Mouse (Mus musculus) bone marrow, adult 2 months (tissue): ENCODE measurements around the gene Sf3b3. TPM values are rescaled to one million over a fixed set of nuclear protein-coding genes. Genes with fewer than 3 reads are reported as not detected.

Experiments
- H3K27ac ChIP-seq: fragments of 200-500 bp; 2 replicates; pipeline ENCODE4 v1.5.1; 2012; ENCODE audit warnings: low read depth, mild to moderate bottlenecking, control low read depth, inconsistent platforms, low read length; ENCODE audit not compliant: control insufficient read depth, poor library complexity, insufficient read depth
- H3K4me1 ChIP-seq: fragments of 200-500 bp; 2 replicates; pipeline ENCODE4 v1.6.1; 2011; ENCODE audit warnings: low read length; ENCODE audit not compliant: control insufficient read depth, insufficient read depth
- H3K4me3 ChIP-seq: fragments of 200-500 bp; replicated peaks from 2 replicates; pipeline ENCODE3; 2011; ENCODE audit warnings: mild to moderate bottlenecking, low read depth, low read length, control low read depth; ENCODE audit not compliant: control insufficient read depth
- CTCF ChIP-seq: fragments of 200-500 bp; IDR thresholded peaks from 2 replicates; pipeline ENCODE4 v1.5.1; 2011; ENCODE audit warnings: low read length, control low read depth; ENCODE audit not compliant: control insufficient read depth, insufficient read depth
- POLR2A ChIP-seq: fragments of 200-500 bp; IDR thresholded peaks from 2 replicates; pipeline ENCODE4 v1.6.1; 2011; ENCODE audit warnings: low read depth, mild to moderate bottlenecking, control low read depth, low read length, borderline replicate concordance; ENCODE audit not compliant: control insufficient read depth
- WGBS: fragments of 180-500 bp; shearing (Covaris S2); methylation state at CpG from one replicate; pipeline ENCODE4 v1.1.7; 2018; 5-methylcytosine and 5-hydroxymethylcytosine counted together
- polyA plus RNA-seq: library from polyadenylated mRNA; stranded (reverse); fragments of >200 nt; gene quantifications from 2 replicates; pipeline ENCODE4 v1.2.4, GENCODE M21; 2011; ENCODE audit warnings: low replicate concordance; ENCODE audit not compliant: missing spikeins, insufficient read depth, insufficient read length

Gene Sf3b3
- polyA plus RNA-seq, 1 experiment, result 56.3 TPM

DNA sequence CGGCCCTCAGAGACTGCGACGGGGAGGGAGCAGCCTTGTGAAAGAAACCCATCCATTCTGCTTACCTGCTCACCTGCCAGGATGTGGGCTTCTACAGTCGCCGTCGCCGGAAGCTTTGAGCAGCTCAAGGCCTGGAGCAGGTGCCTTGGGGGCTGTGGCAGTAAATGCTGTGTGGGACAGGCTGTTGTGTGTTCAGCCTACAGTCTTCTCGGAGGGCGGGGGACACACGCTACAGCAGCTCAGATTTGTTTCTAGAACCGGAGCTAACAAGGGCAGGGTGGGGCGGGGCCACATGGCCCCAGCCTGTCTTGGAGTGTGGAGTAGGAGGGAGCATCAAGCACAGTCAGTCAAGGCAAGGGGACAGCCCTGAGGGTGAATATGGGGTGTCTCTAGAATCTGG, 40.9 kb downstream of the Sf3b3 start, which contains the start of gene Il34:
Gene Il34, minus strand, starts transcription at position 256 of the 400 bp plus-strand sequence.
- H3K4me3 ChIP-seq, result no peak within 1 kb of the TSS
- H3K4me1 ChIP-seq, result no peaks in the 10 kb centered on the region
- TF ChIP-seq POLR2A, result no peak
- TF ChIP-seq CTCF, result no peak
- no peak within 1 kb of the TSS for H3K27ac ChIP-seq
- 43% methylated on average over 12 of the region's 12 CpGs for WGBS

DNA sequence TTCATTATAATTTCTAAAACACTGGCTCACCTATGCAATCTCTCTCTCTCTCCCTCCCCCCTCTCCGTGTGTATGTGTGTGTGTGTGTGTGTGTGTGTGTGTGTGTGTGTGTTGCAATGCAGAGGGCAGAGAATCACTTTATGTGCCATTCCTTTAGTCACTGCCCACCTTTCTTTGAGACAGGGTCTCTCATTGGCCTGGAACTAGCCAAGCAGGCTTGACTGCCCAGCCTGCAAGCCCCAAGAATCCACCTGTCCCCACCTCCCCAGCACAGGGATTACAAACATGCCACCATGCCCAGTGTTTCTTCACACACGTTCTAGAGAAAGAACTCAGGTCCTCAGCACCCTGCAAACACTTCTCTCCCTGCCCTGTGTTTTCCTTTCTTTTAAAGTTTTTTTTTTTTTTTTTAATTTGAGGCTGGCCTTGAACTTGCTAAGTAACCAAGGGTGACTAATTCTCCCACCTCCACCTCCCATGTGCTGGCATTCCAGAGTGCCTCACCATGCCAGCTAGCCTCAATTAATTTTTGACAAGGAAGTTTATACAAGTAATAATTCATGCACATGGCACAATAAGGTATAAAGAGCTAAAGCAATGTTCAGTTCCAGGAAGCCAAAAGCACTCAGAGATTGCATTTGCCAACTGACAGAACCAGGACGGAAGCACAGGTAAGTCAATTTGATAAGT, 41.6 kb downstream of the Sf3b3 start:
- Histone ChIP-seq H3K27ac (no peak overlapping the region), H3K4me3 (no peak overlapping the region), H3K4me1 (no peaks in the 10 kb centered on the region)
- 48% methylated on average over 3 of the region's 3 CpGs for WGBS
- TF ChIP-seq CTCF, result no peak

DNA sequence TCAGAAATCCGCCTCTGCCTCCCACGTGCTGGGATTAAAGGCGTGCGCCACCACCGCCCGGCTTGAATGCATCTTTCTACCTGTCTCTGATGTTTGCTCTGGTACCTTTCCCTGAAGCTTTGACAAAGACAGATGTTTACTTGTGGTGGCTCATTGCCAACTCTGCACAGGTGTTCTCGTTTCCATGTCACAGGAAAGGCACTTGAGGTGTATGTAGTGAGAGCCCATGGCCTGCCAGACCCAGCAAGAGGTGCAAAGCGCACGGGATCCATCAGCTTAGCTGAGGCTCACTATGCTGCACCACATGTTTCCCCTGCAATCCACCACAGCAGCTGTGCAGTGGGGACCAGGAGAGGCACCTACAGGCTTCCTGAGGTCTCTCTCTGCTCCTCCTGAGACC, 42.7 kb downstream of the Sf3b3 start:
- no peak for TF ChIP-seq CTCF
- no peak for TF ChIP-seq POLR2A
- H3K4me1 ChIP-seq, result no peaks in the 10 kb centered on the region
- WGBS, result 79% methylated on average over 9 of the region's 9 CpGs
- H3K27ac ChIP-seq, result no peak overlapping the region
- H3K4me3 ChIP-seq, result no peak overlapping the region

DNA sequence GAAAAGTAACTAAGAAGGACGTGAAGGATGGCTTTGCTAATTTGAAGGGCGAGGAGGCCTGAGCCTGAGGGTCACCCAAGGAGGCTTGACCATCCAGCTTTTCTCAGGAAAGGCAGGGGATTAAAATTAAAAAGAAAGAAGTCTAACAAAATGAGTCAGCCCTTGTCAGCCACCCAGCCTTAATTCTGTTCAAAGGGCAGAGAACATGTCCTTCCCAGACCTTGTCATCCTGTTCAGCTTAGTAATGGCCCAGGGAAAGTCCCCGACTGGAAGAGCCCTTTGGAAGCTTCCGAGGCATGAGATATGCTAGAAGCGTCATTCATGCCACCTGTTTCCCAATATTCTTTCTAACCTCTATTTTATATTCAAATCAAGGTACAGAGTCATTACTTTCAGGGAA, 43.6 kb downstream of the Sf3b3 start:
- Histone ChIP-seq H3K4me3 (no peak overlapping the region), H3K4me1 (no peaks in the 10 kb centered on the region), H3K27ac (no peak overlapping the region)
- TF ChIP-seq CTCF, result no peak
- no peak for TF ChIP-seq POLR2A
- 84% methylated on average over 5 of the region's 5 CpGs for whole genome bisulfite sequencing

DNA sequence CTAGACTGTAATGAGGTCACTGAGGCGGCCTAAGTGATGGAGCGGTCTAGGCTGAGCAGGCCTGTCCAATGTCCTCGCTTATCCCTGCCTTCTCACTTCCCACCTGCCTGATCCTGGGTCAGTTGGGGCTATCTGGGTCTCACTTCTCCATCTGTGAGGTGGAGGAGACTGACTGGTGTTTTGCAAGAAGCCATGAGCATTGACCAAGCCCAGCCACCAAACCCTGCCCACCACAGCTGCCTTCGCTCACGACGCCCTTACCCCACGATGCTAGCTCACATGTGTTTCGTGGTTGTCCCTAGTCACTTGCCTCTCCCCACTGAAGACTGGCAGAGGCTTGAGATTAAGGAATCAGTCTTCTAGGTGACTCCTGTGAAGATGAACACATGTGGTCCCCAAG, 49.5 kb downstream of the Sf3b3 start:
- no peak for TF ChIP-seq POLR2A
- no peak for TF ChIP-seq CTCF
- Histone ChIP-seq H3K27ac (no peak overlapping the region), H3K4me3 (no peak overlapping the region), H3K4me1 (no peaks in the 10 kb centered on the region)
- WGBS, result 70% methylated on average over 8 of the region's 8 CpGs

DNA sequence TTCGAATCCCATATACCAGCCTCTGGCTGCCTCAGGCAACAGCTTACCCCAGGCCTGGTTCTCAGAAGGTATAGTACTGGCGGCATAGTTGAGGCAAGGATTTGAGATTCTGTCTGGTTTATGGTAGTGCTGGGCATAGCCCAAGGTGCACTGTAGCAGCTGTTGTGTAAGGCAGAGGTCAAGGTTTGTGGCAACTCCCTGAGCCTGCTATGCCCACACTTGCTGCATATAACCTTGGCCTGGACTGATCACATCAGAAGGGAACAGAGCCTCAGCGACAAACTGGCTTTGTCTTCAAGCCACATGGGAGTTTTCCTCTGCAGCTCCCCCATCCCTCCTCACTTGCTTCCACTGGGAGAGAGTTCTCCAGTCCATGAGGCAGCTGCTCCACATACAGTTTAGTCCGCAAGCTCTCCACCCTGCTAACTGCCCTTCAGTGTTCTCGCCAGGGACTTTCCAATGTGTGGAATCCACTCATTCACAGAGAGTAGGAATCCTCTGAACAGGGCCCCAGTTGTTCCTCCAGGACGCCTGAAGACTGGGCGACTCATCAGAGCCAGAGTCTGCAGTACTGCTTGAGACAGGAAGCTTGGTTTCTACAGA, 52.1 kb downstream of the Sf3b3 start:
- TF ChIP-seq POLR2A (no peak), CTCF (no peak)
- H3K4me1 ChIP-seq, result no peaks in the 10 kb centered on the region
- H3K27ac ChIP-seq, result no peak overlapping the region
- WGBS, result 78% methylated on average over 7 of the region's 7 CpGs
- no peak overlapping the region for H3K4me3 ChIP-seq

DNA sequence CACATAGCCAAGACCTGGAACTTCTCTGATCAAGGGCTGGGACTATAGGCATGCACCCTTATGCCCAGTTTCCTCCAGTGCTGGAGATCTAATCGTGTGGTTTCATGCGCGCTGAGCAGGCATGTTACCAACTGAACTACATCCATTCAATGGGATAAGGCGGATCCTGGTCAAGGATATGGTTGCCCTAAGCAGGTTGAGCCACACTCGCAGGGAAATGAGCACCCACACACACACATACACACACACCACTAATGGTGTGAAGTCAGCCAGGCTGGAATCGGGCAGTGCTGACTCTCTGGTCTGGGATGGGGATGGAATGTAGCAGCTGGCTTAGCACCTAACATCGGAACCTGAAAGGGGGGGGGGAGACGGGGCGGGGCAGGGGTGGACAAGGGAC, 52.7 kb downstream of the Sf3b3 start:
- Histone ChIP-seq H3K27ac (no peak overlapping the region), H3K4me1 (no peaks in the 10 kb centered on the region), H3K4me3 (no peak overlapping the region)
- no peak for TF ChIP-seq CTCF
- no peak for TF ChIP-seq POLR2A
- 85% methylated on average over 9 of the region's 9 CpGs for WGBS

DNA sequence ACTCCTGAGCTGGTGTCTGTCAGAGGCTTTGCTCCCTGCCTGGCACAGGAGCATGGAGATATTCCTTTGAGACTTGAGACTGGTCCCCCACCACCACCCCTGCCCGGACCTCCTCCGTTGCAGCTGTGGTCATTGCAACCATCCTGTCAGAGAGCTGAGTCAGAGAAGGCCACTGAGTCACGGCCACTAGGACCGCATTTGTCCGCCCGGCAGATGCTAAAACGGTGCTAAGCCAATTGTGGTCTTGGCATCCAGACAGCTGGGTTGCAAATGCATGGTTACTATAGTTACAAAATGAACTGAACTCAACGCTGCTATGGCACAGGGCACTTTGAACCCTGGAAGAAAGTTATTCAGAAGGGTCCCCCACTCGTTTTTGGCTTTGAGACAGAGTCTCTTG, 53.1 kb downstream of the Sf3b3 start:
- Histone ChIP-seq H3K27ac (no peak overlapping the region), H3K4me3 (no peak overlapping the region), H3K4me1 (no peaks in the 10 kb centered on the region)
- 72% methylated on average over 9 of the region's 9 CpGs for WGBS
- TF ChIP-seq POLR2A (no peak), CTCF (no peak)

DNA sequence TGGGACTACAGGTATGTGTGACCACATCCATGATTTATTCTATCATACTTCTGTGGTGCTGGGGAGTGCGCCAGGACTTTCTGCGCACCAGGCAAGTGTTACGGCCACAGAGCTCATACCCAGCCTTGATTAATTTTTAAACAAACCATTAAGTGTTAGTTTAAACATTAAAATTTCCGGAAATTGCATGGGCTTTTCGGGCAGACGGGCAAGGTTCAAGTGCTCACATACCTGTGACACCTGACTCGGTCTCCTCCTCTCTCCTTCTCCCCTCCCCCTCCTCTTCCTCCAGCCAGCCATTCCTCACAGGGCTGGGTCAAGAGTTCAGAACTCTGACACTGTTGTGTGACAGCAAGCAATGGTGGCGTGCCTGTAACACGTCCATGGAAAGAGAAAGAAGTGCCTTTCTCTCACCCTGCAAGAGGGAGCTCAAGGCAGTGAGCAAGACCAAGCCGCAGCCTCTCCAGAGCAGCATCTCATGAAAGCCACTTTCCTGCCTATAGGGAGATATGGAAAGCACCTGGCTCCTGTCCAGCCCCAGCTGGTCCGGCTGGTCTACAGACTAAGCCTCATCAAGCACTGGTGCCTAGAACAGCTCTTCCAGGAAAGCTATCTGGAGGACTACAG, 53.9 kb downstream of the Sf3b3 start:
- WGBS, result 74% methylated on average over 11 of the region's 11 CpGs
- TF ChIP-seq POLR2A (no peak), CTCF (no peak)
- no peak overlapping the region for H3K27ac ChIP-seq
- no peaks in the 10 kb centered on the region for H3K4me1 ChIP-seq
- H3K4me3 ChIP-seq, result no peak overlapping the region
